Mouse (Mus musculus) retina, embryonic 14.5 days (tissue): Measurements from ENCODE around the gene Gper1.

Experiments used
- DNase-seq: peaks from one replicate; pipeline ENCODE4 v3.0.0-alpha.2; 2015; ENCODE audit warnings: low spot score

The Gper1 gene

GRCm38 (mm10) chr5:139411665-139412314, 11.2 kb upstream of the Gper1 start:
- no peak for DNase-seq

DNA sequence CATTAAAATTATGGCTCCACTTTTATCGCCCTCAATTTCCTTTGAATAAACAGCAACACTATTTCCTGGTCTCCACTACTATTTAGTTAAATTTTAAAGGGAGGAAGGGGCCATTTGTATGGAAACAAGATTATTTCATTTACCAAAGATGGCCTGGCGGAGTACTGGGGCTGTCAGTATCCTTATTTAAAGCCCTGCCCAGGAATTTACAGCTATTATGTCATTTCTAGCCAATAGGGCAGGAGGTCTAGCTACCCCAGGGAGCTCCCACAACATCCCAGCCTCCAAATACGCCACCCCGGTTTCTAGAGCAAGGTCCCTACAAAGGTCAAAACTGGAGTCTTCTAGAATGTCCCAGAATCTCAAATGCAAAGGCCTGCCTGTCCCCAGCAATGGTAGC, 9.4 kb upstream of the Gper1 start:
- DNase-seq, result no peak

- no peak for DNase-seq
These were observed 8.0 kb upstream of the Gper1 start for GRCm38 (mm10) chr5:139415001-139415400.

GRCm38 (mm10) chr5:139416942-139417341, 6.0 kb upstream of the Gper1 start:
- no peak for DNase-seq

DNA sequence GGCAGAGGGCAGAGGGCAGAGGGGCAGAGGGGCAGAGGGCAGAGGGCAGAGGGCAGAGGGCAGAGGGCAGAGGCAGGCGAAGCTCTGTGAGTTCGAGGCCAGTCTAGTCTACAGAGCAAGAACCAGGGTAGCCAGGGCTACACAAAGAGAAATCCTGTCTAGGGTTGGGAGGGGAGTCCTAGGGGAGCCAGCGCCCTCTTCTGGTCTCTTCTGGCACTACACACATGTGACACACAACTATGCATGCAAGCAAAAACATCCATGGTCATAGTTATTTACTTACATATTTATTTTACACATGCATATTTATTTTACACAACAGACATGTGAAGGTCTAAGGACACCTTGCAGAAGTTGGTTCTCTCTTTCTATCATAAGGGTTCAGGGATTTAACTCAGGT, 5.5 kb upstream of the Gper1 start:
- DNase-seq, result no peak

- DNase-seq, result no peak
These were observed 4.8 kb upstream of the Gper1 start for GRCm38 (mm10) chr5:139418110-139418509.

DNA sequence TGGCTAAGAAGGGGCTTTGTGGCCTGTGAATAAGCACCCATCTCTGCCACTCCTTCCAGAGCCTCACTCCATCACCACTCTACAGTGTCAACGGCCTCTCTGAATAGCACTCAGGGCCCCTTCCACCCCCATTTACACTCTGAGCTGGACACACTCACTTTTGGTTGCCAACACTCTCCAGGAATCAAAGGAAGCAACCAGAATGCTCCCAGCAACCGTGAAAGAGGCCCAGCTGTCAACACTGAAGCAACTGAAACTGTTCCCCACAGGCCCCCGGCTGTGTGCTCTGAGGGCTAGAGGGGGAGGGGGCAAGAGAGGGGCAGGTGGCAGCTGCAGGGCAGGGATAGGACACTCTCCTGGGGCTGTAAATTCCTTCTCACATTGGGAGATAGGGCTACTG, 4.3 kb upstream of the Gper1 start:
- DNase-seq, result peak; percentile 43

DNA sequence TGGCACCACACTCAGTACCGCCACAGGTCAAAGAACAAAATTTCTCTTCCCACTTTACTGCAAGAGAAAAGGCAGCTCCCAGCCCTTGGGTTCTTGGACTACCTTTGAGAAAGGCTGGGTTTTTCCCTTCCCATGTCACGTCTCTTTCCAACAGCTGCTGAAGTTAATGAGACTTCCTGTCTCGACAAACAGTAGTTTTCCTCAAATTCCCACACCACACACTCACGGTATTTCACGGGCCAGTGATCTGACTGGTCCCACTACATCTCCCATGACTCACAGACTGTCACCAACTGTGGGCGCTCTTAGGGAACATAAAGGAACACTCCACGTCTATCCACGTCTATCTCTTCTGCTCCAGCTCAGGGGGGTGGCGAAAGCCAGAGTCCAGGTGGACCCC, 2.2 kb downstream of the Gper1 start:
- DNase-seq, result no peak

DNA sequence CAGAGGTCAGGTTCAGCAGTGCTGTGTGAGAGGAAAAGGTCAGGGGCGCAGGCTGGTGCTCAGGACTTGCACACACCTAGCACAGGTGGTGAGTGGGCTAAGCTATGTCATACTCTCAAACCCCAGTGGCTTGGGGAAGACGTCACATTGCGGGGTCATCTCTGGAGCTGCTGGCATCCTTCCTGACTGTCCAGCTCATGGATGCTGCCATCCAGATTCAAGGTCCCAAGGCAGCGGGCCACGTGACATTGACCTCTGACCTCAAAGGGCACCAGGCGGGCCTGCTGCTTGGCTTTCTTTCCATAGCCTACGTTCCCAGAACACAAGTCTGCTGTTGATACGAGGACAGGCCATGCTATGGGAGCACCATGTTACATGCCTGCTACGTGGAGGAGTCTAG, 4.0 kb downstream of the Gper1 start:
- DNase-seq, result no peak

- no peak for DNase-seq
These were observed 5.0 kb downstream of the Gper1 start for GRCm38 (mm10) chr5:139427989-139428388.

DNA sequence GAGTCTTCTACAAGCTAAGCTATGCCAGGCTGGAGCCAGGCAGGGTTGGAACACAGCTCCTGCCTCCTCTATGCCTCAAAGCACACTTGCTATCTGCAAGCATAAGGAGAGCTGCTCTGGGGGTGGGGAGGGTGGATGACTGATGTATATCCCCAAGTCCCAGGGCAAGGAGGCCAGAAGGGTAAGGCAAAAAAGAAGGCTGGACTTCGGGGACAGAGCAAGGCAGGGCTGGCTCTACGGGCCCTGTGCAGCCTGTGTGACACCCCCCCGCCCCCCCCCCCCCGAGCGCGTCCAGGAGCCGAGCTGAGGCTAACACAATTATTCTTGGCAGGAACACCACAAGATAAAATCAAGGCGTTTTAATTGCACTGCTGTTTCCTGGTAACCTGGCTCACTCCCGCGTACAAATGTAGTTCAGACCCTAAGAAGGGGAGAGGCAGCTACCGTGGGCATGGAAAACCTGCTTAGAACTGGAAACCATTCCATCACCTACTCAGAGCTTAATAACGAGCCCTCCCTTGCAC, 6.9 kb downstream of the Gper1 start:
- no peak for DNase-seq

DNA sequence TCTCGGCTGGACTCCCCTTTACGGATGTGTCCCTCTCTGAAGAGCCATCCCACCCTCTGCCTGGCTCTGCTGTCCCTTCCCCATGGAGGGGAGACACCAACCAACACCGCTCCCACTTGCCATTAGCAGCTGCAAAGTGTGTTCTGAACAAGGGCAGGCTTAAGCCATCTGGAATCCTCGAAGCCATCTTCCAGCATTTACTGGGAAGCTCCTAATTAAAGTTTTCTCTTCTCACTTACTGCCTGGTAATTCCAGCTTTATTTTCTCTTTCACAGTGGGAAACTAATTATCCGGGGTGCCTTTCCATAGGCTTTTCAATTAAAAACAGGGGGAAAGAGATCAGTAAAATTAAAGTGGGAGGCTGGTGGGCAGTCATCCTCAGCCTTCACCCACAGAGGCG, 9.4 kb downstream of the Gper1 start:
- DNase-seq, result no peak

DNA sequence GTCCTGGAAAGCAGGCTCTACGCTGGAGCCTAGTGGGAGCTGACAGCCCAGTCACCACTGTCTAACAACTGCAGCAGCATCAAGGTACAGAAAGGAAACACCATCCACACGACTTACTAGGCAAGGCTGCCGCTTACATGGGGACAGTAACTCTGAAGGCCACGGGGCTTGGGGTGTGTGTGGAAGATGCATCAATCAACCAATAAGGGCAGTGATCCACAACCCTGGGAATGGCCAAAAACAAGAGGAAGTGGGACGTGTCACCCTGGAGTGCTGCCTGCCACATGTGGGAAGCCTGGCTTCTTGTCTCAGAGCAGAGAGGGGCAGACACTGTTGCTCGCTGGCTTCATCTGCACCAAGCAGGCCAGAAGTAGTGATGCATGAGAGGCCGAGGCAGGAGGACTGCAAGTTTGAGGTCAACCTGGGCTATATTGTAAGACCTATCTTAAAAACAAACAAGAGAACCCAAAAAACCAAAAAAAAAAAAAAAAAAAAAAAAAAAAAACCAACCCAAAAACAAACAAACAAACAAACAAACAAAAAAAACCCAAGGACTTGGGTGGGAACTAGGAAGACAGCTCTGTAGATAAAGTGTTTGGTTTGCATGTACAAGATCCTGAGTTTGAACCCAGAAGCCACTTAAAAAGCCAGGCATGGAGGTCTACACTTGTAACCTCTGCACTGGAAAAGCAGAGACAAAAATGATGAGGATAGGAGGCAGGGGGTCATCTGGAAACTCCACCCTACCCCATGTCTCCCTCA, 10.0 kb downstream of the Gper1 start:
- DNase-seq, result no peak

DNA sequence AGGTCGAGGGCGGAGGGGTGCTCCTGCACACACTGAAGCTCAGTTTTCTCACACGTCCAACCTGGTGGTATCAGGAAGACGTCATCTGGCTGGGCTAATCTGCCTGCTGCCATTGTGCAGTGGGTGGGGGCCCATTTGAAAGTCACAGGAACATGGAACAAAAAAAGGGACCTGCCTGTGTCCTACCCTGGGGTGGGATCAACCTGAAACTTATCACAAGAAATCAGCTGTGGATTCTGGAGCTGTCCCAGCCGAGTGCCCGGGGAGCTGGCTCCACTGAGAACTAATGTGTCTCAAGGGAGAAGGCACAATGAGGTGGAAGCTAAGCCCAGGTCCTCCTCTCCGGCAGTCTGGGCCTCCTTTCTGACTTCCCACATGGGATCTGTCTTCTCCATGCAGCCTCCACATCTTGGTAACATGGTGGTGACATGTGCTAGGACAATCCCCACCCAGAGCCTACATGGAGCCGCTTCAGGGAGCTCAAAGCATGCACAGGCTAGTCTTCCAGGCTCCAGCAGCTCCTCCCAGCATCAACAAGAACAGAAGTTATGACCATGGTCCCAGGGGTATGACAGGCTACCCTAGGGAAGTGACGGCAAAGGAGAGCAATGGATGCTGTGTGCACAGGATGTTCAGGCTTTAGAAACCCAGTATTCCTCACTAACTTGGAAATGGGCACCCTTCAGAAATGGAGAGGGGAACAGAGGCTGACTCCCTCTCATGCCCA, 11.1 kb downstream of the Gper1 start:
- DNase-seq, result no peak

GRCm38 (mm10) chr5:139434940-139435339, 12.0 kb downstream of the Gper1 start:
- DNase-seq, result no peak

- DNase-seq, result no peak
These were observed 14.8 kb downstream of the Gper1 start for GRCm38 (mm10) chr5:139437769-139438168.

GRCm38 (mm10) chr5:139438440-139438839, 15.5 kb downstream of the Gper1 start:
- DNase-seq, result no peak

DNA sequence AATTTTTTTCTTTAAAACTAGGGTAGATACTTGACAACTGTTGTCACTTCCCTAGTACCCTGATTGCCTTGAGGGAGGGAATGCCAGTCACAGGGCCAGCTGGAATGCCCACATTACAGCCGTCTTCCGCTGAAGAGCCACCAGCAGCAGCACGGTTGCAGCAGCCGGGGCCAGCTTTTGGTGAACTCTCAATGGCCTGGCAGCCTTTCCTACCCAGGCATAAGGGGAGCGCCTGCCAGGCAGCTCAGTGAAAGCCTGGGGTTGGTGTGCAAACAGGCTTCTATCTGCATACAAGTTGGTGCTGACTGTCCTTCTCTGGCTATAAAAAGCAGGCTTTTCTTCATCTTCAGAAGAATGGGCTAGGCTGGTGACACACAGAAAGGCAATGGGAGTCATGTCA, 17.5 kb downstream of the Gper1 start:
- no peak for DNase-seq

DNA sequence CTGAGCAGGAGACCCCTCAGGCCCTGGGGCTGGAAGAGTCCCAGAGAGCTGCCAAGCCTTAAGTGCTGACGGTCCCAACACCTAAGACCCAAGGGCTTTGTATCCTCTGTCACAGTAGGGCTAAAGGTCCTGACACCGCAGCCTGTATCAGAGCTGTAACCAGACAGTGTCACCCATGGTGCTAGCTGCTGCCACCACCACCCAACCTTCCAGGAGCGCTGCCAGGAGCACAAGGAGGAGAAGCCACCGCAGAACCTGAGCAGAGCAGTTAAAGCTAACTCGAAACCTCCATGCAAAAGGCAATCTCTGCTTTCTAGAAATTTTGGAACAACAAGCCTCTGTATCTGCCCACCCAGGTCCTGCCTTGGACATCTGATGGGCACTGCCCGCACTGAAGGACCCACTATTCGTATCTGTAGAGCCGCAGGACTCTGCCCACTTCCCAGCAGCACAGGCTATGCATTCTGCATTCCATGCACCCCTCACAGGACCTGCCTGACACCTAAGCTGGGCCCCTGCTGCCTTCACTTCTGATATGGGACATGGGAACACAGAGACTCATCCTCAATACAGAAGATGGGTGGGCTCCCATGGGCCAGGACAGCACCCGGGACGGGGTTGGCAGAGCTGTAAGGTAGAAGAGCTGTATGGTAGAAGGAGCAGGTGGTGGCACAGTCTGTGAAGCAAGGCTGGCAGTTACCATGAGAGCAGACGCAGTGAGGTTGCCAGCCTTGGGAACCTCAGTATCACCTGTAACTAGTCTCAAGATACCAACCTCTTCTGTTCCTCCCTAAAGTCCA, 18.2 kb downstream of the Gper1 start:
- DNase-seq, result no peak

GRCm38 (mm10) chr5:139441726-139442018, 18.7 kb downstream of the Gper1 start:
- DNase-seq, result no peak

DNA sequence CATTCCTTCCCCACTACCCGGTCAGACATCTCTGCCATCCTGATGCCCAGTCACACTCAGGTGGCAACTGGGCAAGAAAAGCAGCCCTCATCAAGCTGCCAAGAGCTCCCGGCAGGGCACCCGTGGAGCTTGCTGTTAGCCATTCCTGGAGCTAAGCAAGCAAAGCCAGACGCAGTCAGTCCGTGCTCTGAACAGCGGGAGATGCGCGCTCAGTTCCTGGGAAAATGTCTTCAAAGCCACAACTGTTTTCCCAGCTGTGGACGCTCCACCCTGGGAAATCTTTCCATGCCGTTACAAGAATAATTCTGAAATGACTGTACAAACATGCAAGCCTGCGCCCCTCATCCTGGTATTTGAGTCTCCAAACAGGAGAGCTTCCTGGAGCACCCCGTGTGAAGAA, 19.5 kb downstream of the Gper1 start:
- DNase-seq, result no peak

GRCm38 (mm10) chr5:139442962-139443361, 20.0 kb downstream of the Gper1 start:
- DNase-seq, result no peak
